Mouse (Mus musculus) myocyte (in vitro differentiated cells): ENCODE data around the gene Wnt6. TPM values are rescaled to one million over a fixed set of nuclear protein-coding genes. Genes with fewer than 3 reads are reported as not detected.

Source experiments
- H3K27me3 ChIP-seq: one replicate; pipeline ENCODE4 v1.6.1; 2011; ENCODE audit not compliant: control insufficient read depth, insufficient read depth, insufficient read length
- H3K36me3 ChIP-seq: one replicate; pipeline ENCODE4 v1.6.1; 2011; ENCODE audit not compliant: control insufficient read depth, insufficient read depth
- H3K4me2 ChIP-seq: one replicate; pipeline ENCODE4 v1.6.1; 2011; ENCODE audit warnings: low read depth, control low read depth
- H3K4me3 ChIP-seq: one replicate; pipeline ENCODE4 v1.5.1; 2011; ENCODE audit warnings: mild to moderate bottlenecking, control low read depth, moderate library complexity
- H3K79me2 ChIP-seq: one replicate; pipeline ENCODE4 v1.6.1; 2011; ENCODE audit not compliant: control insufficient read depth, insufficient read depth
- H3ac ChIP-seq: one replicate; pipeline ENCODE4 v1.6.1; 2011; ENCODE audit not compliant: control insufficient read depth, insufficient read length
- CEBPB ChIP-seq: IDR thresholded peaks from 2 replicates; pipeline ENCODE4 v1.6.1; 2011; ENCODE audit warnings: mild to moderate bottlenecking, moderate library complexity; ENCODE audit not compliant: poor library complexity, insufficient read depth, severe bottlenecking
- E2F4 ChIP-seq: IDR thresholded peaks from one replicate; pipeline ENCODE4 v1.6.1; 2011; ENCODE audit warnings: mild to moderate bottlenecking, control low read depth, moderate library complexity; ENCODE audit not compliant: insufficient read depth
- MAX ChIP-seq: IDR thresholded peaks from one replicate; pipeline ENCODE4 v1.6.1; 2011; ENCODE audit warnings: low read depth, mild to moderate bottlenecking, control low read depth
- MYOD1 ChIP-seq, 3 experiments: IDR thresholded peaks; one replicate each; pipeline ENCODE4 v1.6.1; 2011; ENCODE audit warnings: control low read depth in 2 of 3, low read depth in 2 of 3, mild to moderate bottlenecking in 2 of 3, moderate library complexity in 1 of 3; ENCODE audit not compliant: insufficient read length in 2 of 3, control insufficient read depth in 1 of 3
- MYOG ChIP-seq, 3 experiments: IDR thresholded peaks; one replicate each; pipeline ENCODE4 v1.6.1; 2011; ENCODE audit warnings: control low read depth in 2 of 3, low read depth in 2 of 3, mild to moderate bottlenecking in 2 of 3; ENCODE audit not compliant: insufficient read length in 2 of 3, control insufficient read depth in 1 of 3, insufficient read depth in 1 of 3
- POLR2A ChIP-seq: IDR thresholded peaks from one replicate; pipeline ENCODE4 v1.6.1; 2011; ENCODE audit warnings: low read depth, mild to moderate bottlenecking, control low read depth, moderate library complexity; ENCODE audit not compliant: insufficient read length
- POLR2AphosphoS2 ChIP-seq: IDR thresholded peaks from one replicate; pipeline ENCODE4 v1.6.1; 2011; ENCODE audit warnings: low read depth, control low read depth; ENCODE audit not compliant: insufficient read length
- REST ChIP-seq: IDR thresholded peaks from one replicate; pipeline ENCODE4 v1.6.1; 2011; ENCODE audit warnings: mild to moderate bottlenecking, control low read depth, moderate library complexity; ENCODE audit not compliant: insufficient read depth, insufficient read length
- SRF ChIP-seq: IDR thresholded peaks from one replicate; pipeline ENCODE4 v1.6.1; 2011; ENCODE audit warnings: low read depth; ENCODE audit not compliant: control insufficient read depth, insufficient read length
- TCF12 ChIP-seq: IDR thresholded peaks from one replicate; pipeline ENCODE4 v1.6.1; 2011; ENCODE audit warnings: mild to moderate bottlenecking, control low read depth; ENCODE audit not compliant: poor library complexity, insufficient read depth, severe bottlenecking
- TCF3 ChIP-seq: IDR thresholded peaks from one replicate; pipeline ENCODE4 v1.6.1; 2011; ENCODE audit warnings: low read depth, control low read depth; ENCODE audit not compliant: insufficient read length
- USF1 ChIP-seq: IDR thresholded peaks from one replicate; pipeline ENCODE4 v1.6.1; 2011; ENCODE audit warnings: low read depth, mild to moderate bottlenecking, control low read depth, moderate library complexity
- polyA plus RNA-seq: library from polyadenylated mRNA; unstranded; fragments of >200 nt; fragmentation: generic; extraction: Trizol; gene quantifications from one replicate; pipeline ENCODE4 v1.2.1, GENCODE M21; 2012; ENCODE audit warnings: missing spikeins

Wnt6 gene
- polyA plus RNA-seq, 1 experiment = 3.1 TPM

- no peaks in the 10 kb centered on the region for H3K27me3 ChIP-seq
- TF ChIP-seq MYOG (IDR thresholded peaks at IDR 0.05; ENCODE audit: control insufficient read depth in 1 of 3, insufficient read depth in 1 of 3, insufficient read length in 2 of 3, low read depth in 2 of 3) = peak in 1 of 3 experiments; percentile 18
- TF ChIP-seq USF1 = no peak
- peak in 1 of 3 experiments; percentile 55 for TF ChIP-seq MYOD1 (IDR thresholded peaks at IDR 0.05; ENCODE audit: control insufficient read depth in 1 of 3, insufficient read length in 2 of 3, low read depth in 2 of 3)
- no peak overlapping the region for H3ac ChIP-seq
Measured at GRCm38 (mm10) chr1:74804211-74804870, 32.6 kb downstream of the Wnt6 start.

DNA sequence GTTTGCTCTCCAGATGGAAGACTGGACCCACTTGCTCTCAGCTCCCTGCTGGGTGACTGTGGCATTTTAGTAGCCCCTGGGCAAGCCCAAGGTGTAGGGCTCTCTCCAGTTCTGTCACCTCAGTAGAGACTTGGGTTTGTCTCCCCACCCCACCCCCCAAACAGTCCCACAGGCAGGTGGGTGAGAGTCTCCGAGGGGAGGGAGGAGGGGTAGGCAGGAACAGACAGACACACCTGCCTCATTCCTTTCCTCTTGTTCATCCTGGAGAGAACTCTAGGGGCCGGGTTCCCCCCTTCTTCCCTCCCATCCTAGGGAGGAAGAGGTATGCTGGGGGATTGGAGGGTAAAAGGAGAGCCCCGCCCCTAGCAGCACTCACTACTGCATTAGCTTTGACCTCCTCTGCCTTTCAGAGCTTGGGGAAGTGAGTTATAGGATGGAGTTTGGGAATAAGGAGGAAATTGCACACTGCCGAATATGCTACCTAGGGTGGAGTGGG, 33.7 kb downstream of the Wnt6 start:
- Histone ChIP-seq H3K4me3 (no peak overlapping the region), H3K36me3 (no peaks in the 10 kb centered on the region), H3ac (no peak overlapping the region), H3K79me2 (no peaks in the 10 kb centered on the region), H3K27me3 (no peaks in the 10 kb centered on the region), H3K4me2 (no peak overlapping the region)
- TF ChIP-seq TCF12 = no peak
- TF ChIP-seq SRF = no peak
- TF ChIP-seq CEBPB = no peak
- no peak for TF ChIP-seq E2F4
- peak in 1 of 3 experiments; percentile 12 for TF ChIP-seq MYOD1 (IDR thresholded peaks at IDR 0.05; ENCODE audit: control insufficient read depth in 1 of 3, insufficient read length in 2 of 3, low read depth in 2 of 3)
- TF ChIP-seq TCF3 = no peak
- TF ChIP-seq USF1 = no peak

More at GRCm38 (mm10) chr1:74804211-74804870, 32.6 kb downstream of the Wnt6 start:
- Histone ChIP-seq H3K36me3 (no peaks in the 10 kb centered on the region), H3K79me2 (no peaks in the 10 kb centered on the region), H3K4me2 (no peak overlapping the region), H3K4me3 (no peak overlapping the region)

DNA sequence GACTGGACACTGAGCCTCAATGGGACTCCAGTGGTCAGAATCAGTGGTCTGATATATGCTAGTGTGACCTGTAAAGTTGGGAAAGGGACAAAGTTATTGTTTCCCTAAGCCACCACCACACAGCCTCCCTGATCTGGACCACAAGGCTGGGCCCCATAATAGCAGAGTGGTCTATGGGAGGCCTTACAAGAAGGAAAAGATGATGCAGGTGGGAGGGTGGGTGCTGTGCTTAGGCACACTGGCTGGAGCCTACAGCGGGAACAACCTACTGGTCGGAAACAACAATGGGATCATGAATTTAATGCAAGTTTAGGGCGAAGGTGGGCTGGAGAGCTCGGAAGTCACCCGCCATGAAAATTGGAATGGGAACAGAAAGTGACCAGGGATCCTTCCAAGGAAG, 34.2 kb downstream of the Wnt6 start:
- Histone ChIP-seq H3K36me3 (no peaks in the 10 kb centered on the region), H3K79me2 (no peaks in the 10 kb centered on the region), H3K27me3 (no peaks in the 10 kb centered on the region), H3K4me3 (no peak overlapping the region), H3K4me2 (peak overlapping the region; percentile 97), H3ac (no peak overlapping the region)
- TF ChIP-seq MYOG (IDR thresholded peaks at IDR 0.05; ENCODE audit: control insufficient read depth in 1 of 3, insufficient read depth in 1 of 3, insufficient read length in 2 of 3, low read depth in 2 of 3) (no peak), REST (no peak), TCF3 (no peak), USF1 (no peak), POLR2A (no peak), E2F4 (no peak), MAX (no peak), MYOD1 (IDR thresholded peaks at IDR 0.05; ENCODE audit: control insufficient read depth in 1 of 3, insufficient read length in 2 of 3, low read depth in 2 of 3) (no peak), SRF (no peak), CEBPB (no peak), POLR2AphosphoS2 (no peak), TCF12 (no peak)

DNA sequence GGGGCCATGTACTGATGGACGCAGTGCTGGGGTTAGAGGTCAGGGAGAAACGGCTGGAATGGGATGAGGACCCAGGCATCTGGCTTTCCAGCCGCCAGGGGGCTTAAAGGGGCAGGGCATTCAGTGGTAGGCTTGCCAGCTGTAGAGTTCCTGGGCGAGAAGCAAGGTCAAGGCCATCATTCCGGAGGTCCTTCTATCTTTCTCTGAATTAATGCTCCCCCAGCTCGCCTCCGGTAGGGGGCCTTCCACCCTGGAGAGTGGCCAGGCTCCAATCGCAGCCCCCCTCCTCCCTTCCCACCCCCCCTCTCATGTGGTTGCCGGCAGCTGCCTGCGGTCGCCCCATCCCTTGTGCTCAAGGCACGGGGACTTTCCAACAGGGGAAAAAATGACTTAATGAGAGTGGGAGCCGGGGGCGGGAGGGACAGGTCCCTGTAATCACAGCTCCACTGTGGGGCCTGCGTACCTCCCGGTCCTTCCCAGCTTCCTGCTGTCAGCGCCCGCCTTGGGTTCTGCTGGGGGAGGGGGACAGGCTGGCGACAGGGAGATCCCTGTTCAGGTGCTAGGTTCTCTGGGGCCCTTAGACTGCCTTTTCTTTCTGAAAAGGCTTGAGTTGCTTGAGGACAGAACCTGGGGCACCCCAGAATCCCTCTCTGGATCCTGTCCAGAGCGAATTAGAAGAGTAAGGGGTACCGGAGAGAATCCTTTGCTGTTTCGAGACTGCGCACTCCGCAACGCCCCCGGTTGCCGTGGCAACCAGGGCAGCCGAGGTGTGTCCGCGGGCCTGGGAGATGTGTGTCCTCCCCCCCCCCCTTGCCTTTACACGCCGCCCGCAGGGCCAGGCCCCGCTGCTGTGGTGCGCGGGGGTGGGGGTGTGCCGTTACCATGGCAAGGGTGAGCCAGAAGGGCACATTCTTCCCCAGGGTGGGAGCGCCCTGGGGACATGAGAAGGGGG, 34.9 kb downstream of the Wnt6 start:
- TF ChIP-seq MAX = no peak
- no peak for TF ChIP-seq E2F4
- TF ChIP-seq SRF = no peak
- TF ChIP-seq USF1 = no peak
- no peak for TF ChIP-seq POLR2A
- no peak for TF ChIP-seq CEBPB
- TF ChIP-seq MYOG (IDR thresholded peaks at IDR 0.05; ENCODE audit: control insufficient read depth in 1 of 3, insufficient read depth in 1 of 3, insufficient read length in 2 of 3, low read depth in 2 of 3) = peak in 2 of 3 experiments; percentile 72 to 89
- TF ChIP-seq REST = no peak
- no peak for TF ChIP-seq TCF12
- peak in 2 of 3 experiments; percentile 51 to 84 for TF ChIP-seq MYOD1 (IDR thresholded peaks at IDR 0.05; ENCODE audit: control insufficient read depth in 1 of 3, insufficient read length in 2 of 3, low read depth in 2 of 3)
- peak; percentile 10 for TF ChIP-seq TCF3
- TF ChIP-seq POLR2AphosphoS2 = peak; percentile 69
- Histone ChIP-seq H3K79me2 (no peaks in the 10 kb centered on the region), H3ac (no peak overlapping the region), H3K4me3 (peak overlapping the region; percentile 8), H3K27me3 (no peaks in the 10 kb centered on the region), H3K4me2 (peak overlapping the region; percentile 97), H3K36me3 (no peaks in the 10 kb centered on the region)
